8 mouse cellular contexts compared by ENCODE assay signal in the genomic region with DNA sequence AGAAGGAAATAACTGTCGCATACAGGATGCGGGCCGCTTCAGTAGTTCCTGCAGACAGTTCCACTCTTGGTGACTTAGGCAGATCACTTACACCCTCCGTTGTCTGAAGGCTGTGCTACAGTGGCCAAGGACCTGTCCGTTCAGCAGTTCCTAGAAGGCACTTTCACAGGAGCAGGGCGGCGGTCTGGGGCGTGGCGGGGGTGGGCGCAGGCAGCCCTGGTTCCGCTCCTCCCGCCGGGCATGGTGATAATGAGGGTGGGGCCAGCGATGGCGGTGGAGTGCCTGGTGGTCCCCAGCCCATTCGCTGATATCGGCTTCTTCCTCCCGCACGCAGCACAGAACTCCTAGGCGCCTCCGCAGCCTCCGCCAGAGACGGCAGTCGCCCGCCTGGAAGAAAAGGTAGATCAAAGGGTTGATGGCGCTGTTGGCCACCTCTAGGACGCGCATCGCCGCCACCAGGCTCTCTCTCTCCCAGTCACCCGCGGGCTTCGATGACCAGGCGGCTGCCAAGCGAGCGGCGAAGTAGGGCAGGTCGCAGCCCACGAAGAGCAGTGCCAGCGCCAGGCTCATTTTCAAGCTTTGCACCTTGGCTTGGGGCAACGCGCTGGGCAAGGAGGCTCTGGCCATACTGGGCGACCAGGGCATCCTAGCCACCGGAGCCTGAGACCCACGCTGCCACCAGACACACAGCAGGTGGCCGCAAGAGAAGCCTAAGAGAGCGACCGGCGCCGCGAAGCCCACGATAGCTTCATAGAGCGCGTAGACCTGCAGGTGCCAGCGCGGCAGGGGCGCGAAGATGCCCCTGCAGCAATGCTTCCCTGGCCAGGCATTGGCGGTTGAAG. TPM values are rescaled to one million over a fixed set of nuclear protein-coding genes. Genes with fewer than 3 reads are reported as not detected.
A peak's percentile ranks its signal among the peaks of the same experiment; 100 is the strongest.
DNase-seq lines count a peak whose midpoint lies in the region; ATAC-seq and TF ChIP-seq lines count a peak whose summit lies in the region.

No protein-coding gene starts in this region.

- peak; percentile 56 for ATAC-seq in forebrain, postnatal 0 days
- ATAC-seq in megakaryocyte, adult 5-6 weeks (ENCODE audit: poor library complexity, severe bottlenecking): peak; percentile 58

- H3K9ac ChIP-seq in forebrain, postnatal 0 days: peak overlapping the region; percentile 62

- peaks cover 4% of the 10 kb centered on the region; the same call in 1 of the 2 replicates for H3K4me1 ChIP-seq in forebrain, postnatal 0 days (ENCODE audit: insufficient read depth)

- no peaks in the 10 kb centered on the region for H3K9me3 ChIP-seq in forebrain, postnatal 0 days (ENCODE audit: low read length)

- H3K27ac ChIP-seq in forebrain, postnatal 0 days (ENCODE audit: low read depth, low read length): no peak overlapping the region

- DNase-seq in ZHBTc4 (ENCODE audit: low read depth, low spot score): peak; percentile 64
- peak; percentile 76 to 78 for DNase-seq in cerebellum, adult 18-20 months
- peak; percentile 34 for DNase-seq in forebrain, postnatal 0 days
- DNase-seq in induced T-regulatory cell, adult 2 months (ENCODE audit: low read depth): peak; percentile 26
- DNase-seq in left cerebral cortex, adult 8-10 months (ENCODE audit: low spot score in 2 of 2): peak; percentile 27 to 35
- DNase-seq in right cerebral cortex, postnatal 25 days: peak; percentile 52
- DNase-seq in urinary bladder, postnatal 4 days (ENCODE audit: low spot score in 2 of 2): no peak

- 2% methylated on average over 58 of the region's 59 CpGs for WGBS in forebrain, postnatal 0 days

- H3K27me3 ChIP-seq in forebrain, postnatal 0 days (ENCODE audit: insufficient read depth, low read length): peaks cover 15% of the 10 kb centered on the region

- peak; percentile 19; the same call in 1 of the 2 replicates for TF ChIP-seq CTCF in forebrain, postnatal 0 days (IDR thresholded peaks at IDR 0.05; ENCODE audit: low read depth)

- H3K4me2 ChIP-seq in forebrain, postnatal 0 days (ENCODE audit: low read depth): peak overlapping the region; percentile 100

- H3K36me3 ChIP-seq in forebrain, postnatal 0 days (ENCODE audit: insufficient read depth): no peaks in the 10 kb centered on the region

- peak overlapping the region; percentile 55 for H3K4me3 ChIP-seq in forebrain, postnatal 0 days (ENCODE audit: low read depth, low read length)

RNA-seq across cellular contexts. Expression of a gene that starts 1.2 kb away (rescaled TPM):
- 1.9 and 2.5 TPM in 2 replicates for total RNA-seq in forebrain, postnatal 0 days (2014; rRNA removed)
- 3.0 and 3.3 TPM in 2 replicates for polyA plus RNA-seq in forebrain, postnatal 0 days (2015; fragmentation: Nextera tagmentation; extraction: Ambion mirVana)
- 1 to 10 TPM; 4.8 to 6.0 (median 5.3) TPM for total RNA-seq in left cerebral cortex, adult 8-10 months (2022)
- total RNA-seq in megakaryocyte, adult 5-6 weeks (2015): 0.23 and 0.42 TPM in 2 replicates
- 0.33 TPM in 1 of 2 replicates, not detected in the other for total RNA-seq in megakaryocyte, adult 5-6 weeks (2017)

RNA-seq across cellular contexts. Expression of a gene that starts 37.1 kb away (rescaled TPM):
- total RNA-seq in forebrain, postnatal 0 days (2014; rRNA removed): 18.9 and 22.1 TPM in 2 replicates
- polyA plus RNA-seq in forebrain, postnatal 0 days (2015; fragmentation: Nextera tagmentation; extraction: Ambion mirVana): 23.4 and 24.9 TPM in 2 replicates
- 10 to 100 TPM; 18.1 to 20.2 (median 19.4) TPM for total RNA-seq in left cerebral cortex, adult 8-10 months (2022)
- 20.5 and 21.5 TPM in 2 replicates for total RNA-seq in megakaryocyte, adult 5-6 weeks (2015)
- 15.3 and 16.1 TPM in 2 replicates for total RNA-seq in megakaryocyte, adult 5-6 weeks (2017)

RNA-seq across cellular contexts. Expression of a gene that starts 42.8 kb away (rescaled TPM):
- 4.7 and 6.9 TPM in 2 replicates for total RNA-seq in forebrain, postnatal 0 days (2014; rRNA removed)
- 3.7 TPM in 2 replicates for polyA plus RNA-seq in forebrain, postnatal 0 days (2015; fragmentation: Nextera tagmentation; extraction: Ambion mirVana)
- 10 to 100 TPM in 1 of 4 experiments, 1 to 10 TPM in 3; 5.3 to 10.1 (median 6.9) TPM for total RNA-seq in left cerebral cortex, adult 8-10 months (2022)
- 11.8 and 14.2 TPM in 2 replicates for total RNA-seq in megakaryocyte, adult 5-6 weeks (2015)
- 13.5 and 15.2 TPM in 2 replicates for total RNA-seq in megakaryocyte, adult 5-6 weeks (2017)

RNA-seq across cellular contexts. Expression of a gene that starts 42.9 kb away (rescaled TPM):
- 15.3 and 22.0 TPM in 2 replicates for total RNA-seq in forebrain, postnatal 0 days (2014; rRNA removed)
- 3.6 and 5.4 TPM in 2 replicates for polyA plus RNA-seq in forebrain, postnatal 0 days (2015; fragmentation: Nextera tagmentation; extraction: Ambion mirVana)
- 10 to 100 TPM; 16.0 to 20.9 (median 18.9) TPM for total RNA-seq in left cerebral cortex, adult 8-10 months (2022)
- total RNA-seq in megakaryocyte, adult 5-6 weeks (2015): 10.0 and 14.1 TPM in 2 replicates
- total RNA-seq in megakaryocyte, adult 5-6 weeks (2017): 16.3 and 23.2 TPM in 2 replicates

Comparison
In these comparisons a context has a peak if more than half of its experiments do, and no peak if none do; other contexts are left out.
1. DNase-seq: peak in ZHBTc4 (single experiment), cerebellum, adult 18-20 months (2 of 2), forebrain, postnatal 0 days (single experiment), induced T-regulatory cell, adult 2 months (single experiment), left cerebral cortex, adult 8-10 months (2 of 2) and right cerebral cortex, postnatal 25 days (single experiment); none in urinary bladder, postnatal 4 days (0 of 2).